Mouse (Mus musculus) cerebellum, adult 2 months (tissue): ENCODE measurements around the gene Kctd10.

Experiments
- CTCF ChIP-seq: fragments of 200-500 bp; IDR thresholded peaks from 2 replicates; pipeline ENCODE4 v1.5.1; 2011; ENCODE audit warnings: low read depth, mild to moderate bottlenecking, control low read depth, low read length, moderate library complexity, borderline replicate concordance; ENCODE audit not compliant: insufficient read depth
- POLR2A ChIP-seq: fragments of 200-500 bp; IDR thresholded peaks from 2 replicates; pipeline ENCODE4 v1.6.1; 2011; ENCODE audit warnings: low read length, control low read depth, borderline replicate concordance; ENCODE audit not compliant: insufficient read depth

DNA sequence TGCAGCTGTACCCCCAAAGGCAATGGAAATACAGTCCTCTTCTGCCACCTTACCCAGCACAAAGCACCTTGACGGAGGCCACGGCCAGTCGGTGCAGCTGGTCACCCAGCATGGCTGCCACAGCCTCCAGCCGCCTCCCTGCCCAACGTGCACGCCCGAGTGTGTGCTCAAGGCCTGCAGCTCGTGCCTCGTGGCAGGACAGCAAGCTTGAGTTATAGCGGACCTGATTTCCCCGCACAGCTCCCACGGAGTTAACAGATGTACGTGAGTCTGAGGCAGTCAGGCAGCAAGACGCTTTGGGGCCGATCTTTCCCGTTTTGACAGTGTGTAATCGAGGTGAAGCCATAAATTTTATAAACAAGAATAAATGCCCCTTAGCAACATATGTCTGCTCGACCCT, 48.3 kb upstream of the Kctd10 start:
- TF ChIP-seq CTCF (no peak), POLR2A (no peak)
